Mouse (Mus musculus) cerebellum, adult 9-10 months (tissue): Measurements from ENCODE around the gene Stn1.

Experiments used
- DNase-seq: peaks from one replicate; pipeline ENCODE4 v3.0.0; 2022

Stn1 gene

GRCm38 (mm10) chr19:47464304-47465241 is 72.7 kb downstream of the Stn1 start, which contains the start of gene Sh3pxd2a:
Sh3pxd2a (minus strand) TSS chr19:47464401.
- DNase-seq = no peak

- no peak for DNase-seq
Measured at GRCm38 (mm10) chr19:47463636-47464303, 73.5 kb downstream of the Stn1 start.

DNA sequence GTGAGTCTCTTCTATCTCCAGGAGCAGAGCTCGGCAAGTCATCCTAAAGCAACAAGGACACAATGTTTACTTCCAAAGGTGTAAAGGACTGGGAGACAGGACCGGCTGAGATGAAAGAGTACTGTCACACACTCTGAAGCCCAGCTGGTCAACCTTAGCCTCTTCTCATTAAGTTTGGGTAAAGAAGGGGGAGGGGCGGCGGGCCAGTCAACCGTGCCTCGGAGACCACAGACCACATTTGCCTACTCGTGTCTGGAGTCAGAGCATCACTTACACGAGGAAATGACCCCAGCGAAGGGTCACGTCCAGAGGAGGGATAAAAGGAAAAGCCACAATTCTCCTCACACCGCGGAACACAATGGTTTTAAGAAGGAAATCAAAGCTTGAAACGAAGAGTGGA is 74.1 kb downstream of the Stn1 start:
- no peak for DNase-seq

DNA sequence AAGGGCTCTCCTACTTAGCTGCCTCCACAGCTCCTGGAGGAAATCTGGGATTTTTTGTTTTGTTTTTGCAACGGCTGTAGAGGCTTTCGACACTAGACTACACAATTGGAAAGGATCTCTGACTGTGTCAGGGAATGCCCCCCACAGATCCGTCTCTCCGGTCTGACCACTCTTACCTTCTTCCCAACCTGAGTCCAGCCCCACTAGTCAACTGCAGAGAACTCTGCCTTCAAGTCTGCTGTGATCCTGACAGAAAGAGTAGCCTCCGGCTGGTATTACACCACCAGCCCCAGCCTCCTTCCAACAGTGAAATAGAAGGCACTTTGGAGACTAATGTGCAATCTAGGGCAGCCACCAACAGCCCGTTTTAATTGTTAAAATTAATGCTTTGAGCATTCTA is 74.6 kb downstream of the Stn1 start:
- no peak for DNase-seq

DNA sequence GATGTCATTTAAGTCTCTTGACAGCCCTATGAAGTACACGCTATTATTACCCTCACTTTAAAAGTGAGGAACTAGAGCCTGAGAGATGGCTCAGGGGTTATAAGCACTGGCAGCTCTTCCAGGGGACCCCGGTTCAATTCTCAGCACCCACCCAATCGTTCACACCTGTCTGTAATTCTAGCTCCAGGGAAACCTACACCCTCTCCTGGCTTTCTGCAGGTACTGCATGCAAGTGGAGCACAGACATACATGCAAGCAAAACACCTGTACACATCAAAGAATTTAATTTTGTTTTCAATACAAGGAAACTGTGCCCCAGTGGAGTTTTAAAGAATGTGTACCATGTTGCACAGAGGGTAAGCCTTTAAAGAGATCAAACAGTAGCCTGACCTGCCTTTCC is 75.5 kb downstream of the Stn1 start:
- no peak for DNase-seq

DNA sequence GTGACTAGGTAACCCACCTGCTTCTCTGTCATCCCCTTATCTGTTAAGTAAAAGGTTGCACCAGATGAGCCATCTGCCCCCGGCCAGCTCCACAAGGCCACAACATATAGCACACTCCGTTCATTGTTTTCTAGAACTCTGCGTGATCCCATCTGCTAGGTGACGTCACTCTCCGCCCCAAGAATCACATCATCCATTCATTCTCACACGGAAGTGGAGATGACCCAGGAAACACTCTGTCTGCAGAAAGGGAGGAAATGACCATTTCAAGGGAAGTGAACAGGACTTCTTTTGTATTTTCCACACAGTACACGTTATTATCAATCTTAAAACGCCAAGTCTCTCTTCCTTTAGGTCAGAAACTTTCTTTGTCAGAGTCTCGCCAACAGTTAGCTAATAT is 75.9 kb downstream of the Stn1 start:
- no peak for DNase-seq

- no peak for DNase-seq
Measured at GRCm38 (mm10) chr19:47460120-47460960, 77.0 kb downstream of the Stn1 start.

- DNase-seq = no peak
Measured at GRCm38 (mm10) chr19:47459214-47459613, 78.1 kb downstream of the Stn1 start.

DNA sequence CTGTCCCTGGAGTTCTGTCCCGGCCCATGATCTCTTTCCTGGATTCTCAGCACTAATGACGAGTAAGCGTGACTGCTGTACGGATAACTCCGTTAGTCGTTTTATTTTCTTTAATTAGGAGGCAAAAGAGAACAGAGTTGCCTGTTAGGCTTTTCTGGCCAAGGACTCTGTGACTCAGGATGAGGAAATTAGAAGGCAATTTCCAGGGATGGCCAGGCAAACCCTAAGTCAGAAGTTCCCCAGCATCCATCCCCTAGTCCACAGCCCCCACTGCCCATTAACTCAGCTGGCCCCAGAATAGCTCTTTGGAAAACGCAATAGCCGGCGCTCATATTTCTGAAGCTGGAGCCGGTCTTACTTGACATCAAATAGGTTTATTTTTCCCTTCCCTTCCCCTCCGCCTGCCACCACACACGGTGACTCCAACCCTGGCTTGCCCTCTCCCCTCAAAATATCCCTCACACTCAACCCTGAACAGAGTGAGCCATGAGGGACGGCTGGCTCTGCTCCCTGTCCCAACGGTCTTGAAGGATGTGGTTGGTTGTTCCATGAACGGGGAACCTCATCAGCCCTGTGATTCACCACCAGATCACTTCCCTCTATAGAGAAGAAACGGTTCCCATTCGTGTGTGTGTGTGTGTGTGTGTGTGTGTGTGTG is 78.7 kb downstream of the Stn1 start:
- no peak for DNase-seq

DNA sequence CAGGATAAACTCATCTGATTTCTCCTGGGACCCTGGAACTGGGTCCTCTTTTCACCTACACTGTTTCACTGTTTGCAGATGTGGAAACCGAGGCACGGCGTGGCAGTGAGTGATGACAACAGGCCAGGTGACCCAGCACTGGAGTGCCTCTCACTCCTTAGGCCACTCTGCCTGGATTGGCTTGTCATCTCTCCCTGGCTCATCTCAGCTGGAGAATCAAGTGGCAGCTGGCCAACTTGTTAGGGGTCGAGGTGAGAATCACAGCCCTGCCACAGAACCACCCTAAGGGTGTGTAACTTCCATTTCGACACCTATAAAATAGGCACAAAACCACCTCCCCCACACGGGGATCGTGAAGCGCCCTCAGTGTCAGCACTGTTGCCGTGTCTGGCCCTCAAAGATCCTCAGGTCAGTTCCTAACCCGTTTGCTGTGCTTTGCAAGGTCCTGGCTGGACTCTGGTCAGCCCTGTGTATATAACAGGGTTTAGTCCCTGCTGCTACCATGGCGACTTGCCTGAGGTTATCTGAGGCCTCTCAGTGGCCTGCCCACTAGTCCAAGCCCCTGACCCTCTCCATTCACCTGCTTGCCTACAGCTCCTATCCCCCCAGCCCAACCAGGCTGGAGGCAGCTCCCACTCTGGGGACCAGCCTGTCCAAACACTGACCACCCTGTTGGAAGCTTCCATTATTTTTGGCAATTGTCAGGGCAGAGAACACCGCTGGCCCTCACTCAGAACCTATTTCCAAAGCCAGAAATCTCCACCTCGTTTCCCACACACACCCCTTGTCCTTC is 79.4 kb downstream of the Stn1 start:
- no peak for DNase-seq

DNA sequence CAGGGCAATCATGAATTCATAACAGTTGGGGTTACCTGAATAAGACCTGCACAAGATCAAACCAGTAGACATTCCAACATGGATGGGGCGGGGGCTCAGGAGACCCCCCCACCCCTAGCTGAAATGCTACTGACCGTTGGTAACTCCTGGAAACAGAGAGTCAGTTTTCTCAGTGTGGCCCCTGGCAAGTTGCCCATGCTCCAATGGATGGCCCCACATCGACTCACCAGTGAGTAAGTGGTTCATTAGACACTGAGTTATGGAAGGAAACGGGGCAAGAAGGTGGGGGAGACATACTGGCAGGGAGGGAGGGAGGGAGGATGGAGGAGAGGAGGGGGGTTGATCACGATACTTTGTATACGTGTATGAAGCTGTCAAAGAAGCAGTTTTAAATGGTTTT is 81.3 kb downstream of the Stn1 start:
- no peak for DNase-seq

DNA sequence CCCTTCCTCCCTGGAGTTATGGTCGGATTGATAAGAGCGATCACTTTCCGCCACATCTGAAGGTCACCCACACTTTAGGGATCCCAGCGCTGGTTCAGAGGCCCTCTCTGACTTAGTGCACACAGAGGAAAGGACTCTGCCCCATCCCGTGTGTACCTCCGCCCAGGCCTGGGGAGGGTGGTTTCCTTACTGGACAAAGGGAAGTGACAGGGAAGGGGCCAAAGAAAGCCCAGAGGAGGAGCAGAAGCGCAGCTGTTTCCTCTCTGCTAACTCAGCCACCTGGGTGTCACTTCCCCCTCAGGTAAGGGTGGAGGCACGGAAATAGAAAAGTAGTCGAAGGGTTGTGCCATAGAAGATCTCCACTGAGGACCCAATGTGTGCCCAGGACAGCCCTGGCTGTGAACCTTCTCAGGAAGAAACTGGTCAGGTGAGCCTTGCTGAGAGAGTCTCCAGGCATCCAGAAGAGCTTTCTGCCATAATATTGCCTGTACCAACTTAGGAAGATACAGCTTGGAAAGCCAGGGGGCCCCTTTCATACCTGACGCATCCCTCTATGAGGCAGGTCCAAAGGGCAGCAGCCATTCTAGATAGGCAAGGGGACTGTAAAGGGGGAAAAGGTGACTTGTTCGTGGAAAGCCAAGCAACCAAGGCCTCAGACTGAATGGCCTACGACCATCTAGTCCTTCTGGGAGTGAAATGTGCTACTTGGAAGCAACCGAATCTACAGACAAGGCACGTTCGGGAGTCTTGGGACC is 82.1 kb downstream of the Stn1 start:
- no peak for DNase-seq

GRCm38 (mm10) chr19:47454167-47455000 is 82.9 kb downstream of the Stn1 start:
- no peak for DNase-seq

DNA sequence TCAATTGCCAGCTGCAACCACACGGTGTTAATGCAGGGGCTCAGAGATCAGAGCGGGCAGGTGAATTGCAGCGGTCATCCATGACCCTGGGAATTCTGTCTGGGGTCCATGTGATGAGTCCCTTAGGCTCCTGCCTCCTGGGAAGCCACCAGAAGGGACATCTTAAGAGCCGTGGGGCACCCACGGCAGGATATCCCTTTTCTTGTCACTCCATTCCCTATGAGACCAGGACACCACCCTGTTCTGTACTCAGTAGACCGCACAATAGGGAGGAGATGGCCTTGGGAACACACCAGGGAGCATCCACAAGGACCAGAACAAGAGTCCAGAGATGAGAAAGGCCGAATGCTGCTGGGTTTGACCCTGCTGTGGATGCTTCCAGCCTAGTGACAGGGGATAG is 84.0 kb downstream of the Stn1 start:
- DNase-seq = no peak

DNA sequence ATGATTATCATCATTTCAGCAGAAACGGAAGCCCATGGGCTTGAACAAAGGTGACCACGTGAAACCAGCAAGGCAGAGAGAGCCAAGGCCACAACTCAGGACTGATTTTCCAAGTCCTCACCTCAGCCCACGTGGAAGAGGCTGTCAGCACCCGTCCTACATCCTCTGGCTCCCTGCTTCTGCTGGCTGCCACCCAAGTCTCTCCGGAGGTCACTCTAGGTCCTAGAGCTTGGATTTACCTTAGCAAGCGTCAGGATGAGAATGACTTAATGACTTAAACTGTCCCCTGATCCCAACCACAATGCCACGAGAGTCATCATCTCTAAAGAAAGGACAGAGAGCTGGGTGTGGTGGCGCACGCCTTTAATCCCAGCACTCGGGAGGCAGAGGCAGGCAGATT is 84.6 kb downstream of the Stn1 start:
- DNase-seq = no peak

DNA sequence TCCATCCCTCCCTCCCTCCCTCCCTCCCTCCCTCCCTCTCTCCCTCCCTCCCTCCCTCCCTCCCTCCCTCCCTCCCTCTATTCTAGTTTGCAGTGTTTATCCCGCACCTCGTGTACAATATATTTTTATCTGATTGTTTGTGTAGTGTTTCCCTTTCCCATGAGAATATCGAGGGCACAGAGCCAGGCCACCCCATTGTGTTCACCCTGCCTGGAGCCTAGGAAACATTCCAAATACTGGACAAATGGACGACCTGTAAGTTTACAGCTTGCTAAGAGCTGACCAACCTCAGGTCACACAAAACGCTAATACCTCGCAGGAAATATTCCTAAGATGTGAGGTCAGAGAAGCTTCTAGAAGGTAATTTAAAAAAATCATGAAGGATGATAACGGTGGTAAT is 85.1 kb downstream of the Stn1 start:
- no peak for DNase-seq

DNA sequence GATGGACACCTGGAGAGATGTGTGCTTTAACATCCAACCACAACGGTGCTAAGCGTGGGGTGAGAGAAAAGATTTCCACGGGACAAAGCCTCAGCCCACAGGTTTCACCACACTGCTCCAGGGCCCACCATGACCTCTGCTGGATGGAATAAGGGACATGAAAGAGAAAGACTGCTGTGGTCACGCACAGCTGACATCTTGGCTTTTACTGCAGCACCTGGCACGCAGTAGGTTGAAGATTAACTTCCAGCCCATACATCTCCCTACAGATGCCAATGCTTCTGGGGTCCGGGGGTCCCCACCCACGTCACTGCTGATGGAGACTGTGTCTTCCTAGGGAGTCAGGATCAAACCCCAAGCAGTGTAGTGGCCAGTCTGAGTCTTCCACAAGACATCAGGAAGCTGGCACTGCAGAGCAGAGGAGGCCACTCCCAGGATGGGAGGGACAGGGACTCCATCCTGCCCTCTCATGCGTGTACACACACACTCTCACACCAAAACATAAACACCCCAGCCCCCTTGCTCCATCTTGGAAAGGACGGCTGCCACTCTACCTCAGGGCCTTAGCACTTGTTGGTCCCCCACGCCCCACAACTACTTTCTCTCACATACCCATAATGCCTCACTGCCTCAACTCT is 85.7 kb downstream of the Stn1 start:
- DNase-seq = no peak
